Mouse (Mus musculus): ENCODE results near the gene Col5a1.

Col5a1 gene

DNA sequence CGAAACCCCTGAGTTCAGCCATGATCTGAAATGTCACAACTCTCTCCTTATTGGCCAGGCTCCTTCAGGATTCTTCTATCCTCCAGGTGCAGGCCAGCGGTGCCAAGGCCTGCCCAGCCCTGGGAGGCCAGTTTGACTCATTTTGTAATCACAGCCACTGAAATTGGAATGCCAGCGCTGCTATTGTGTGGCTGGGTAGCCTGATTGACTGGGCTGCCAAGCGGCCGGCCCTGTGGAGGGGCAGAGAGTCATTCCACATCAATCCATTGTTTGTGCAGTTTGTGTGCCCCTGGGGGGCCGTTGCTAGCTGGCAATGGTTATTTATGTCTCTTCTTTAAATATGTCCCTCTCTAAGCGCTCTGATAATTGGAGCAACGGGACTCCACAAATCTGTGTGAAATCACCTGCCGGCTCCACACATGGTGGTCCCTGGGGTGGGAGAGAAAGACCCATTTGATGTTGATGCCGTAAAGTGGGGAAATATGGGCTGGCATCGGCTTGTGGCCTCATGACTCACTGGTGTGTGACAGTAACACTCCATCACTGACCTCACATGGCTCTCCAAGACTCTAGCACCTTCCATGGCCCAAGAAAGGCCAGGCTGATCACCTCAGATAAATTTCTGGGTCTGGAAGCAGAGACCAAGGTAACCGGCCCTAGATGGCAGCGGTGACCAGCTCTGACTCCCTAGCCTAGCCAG lies 147.9 kb downstream of the Col5a1 start:
- DNase-seq (ENCODE audit: low read depth): peak; percentile 57

DNA sequence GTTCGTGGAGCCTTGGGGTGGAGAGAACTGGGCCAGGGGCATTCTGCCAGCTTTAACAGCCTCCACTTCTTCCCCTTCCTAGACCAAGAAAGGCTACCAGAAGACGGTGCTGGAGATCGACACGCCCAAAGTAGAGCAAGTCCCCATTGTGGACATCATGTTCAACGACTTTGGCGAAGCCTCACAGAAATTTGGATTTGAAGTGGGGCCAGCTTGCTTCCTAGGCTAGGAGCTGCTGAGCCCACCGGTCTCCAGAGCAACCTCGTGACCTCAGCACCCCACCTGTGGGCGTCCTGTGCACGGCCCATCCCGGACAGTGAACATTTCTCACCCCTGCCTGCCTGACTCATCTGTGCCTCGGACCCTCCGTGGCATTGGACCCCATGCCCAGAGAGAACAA lies 150.6 kb downstream of the Col5a1 start:
- no peak for DNase-seq (ENCODE audit: low read depth)

DNA sequence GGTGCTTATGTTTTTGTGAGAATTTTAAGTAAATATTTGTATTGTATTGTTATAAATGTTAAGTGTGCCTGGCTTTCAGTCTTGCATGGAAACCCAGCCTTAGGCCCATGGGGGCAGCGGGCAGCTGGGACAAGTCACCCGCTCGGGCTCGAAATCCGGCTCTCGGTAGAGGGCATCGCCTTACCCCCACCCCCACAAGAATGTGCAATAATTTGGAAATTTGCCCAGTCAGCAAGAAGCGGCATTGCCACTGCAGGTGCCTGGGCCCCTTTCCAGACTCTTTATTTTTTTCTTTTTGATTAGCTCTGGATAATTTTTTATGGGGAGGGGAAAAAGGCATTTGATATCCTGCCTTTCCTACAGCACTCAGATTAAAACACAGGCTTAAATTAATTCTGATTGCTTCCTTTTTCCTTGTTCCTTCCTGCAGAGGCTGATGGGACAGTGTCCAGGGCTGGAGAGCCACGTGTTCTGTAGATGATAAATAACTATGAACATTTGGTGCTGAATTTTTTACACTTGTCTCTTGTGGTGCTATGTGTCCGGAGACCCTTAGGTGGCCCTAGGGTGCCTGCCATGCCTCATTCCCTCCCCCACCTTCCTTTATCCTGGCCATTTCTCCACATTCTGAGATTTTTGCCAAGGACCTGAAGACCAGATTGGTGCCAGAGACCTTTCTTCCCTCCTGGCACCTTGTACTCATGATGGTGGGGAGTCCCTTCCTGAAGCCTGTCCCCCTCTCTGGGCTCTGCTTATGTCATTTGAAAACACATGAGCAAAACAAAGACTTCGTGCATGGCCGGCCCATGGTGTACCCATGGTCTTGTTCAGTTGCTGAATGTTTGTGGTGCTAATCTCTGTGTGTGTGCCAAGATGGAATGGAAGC lies 151.5 kb downstream of the Col5a1 start:
- no peak for DNase-seq (ENCODE audit: low read depth)

DNA sequence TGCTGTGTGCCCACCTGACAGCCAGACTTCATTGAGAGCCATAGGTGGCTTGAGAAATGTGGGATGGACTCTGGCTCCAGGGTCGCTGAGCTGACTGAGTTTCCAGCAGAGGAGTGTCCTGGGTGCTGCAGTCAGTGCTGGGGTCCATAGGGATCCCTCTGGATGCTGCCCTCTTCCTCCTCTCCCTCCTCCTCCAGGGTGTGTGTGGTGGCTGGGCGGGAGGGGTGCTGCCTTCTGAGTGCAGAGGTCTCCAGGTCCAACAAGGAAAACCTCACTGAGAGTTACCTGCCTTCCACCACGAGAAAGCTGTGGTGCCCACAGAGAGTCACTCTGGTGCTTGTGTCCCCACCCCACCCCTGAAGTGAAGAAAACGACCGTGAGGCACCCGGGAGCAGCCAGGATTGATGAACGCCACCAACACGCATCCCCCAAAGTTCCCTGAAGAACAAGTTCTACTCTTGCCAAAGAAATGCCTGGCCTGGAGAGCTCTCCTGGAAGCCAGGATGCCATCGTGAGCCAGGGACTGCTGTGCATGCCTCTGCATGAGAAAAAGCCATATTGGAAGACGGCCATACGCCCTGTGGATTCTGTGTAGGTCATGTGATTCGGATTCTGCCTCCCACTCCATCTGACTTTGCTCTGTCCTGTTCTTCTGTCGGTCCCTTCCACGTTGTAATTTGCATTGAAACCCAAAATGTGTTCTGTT lies 152.3 kb downstream of the Col5a1 start:
- peak; percentile 32 for DNase-seq (ENCODE audit: low read depth)

DNA sequence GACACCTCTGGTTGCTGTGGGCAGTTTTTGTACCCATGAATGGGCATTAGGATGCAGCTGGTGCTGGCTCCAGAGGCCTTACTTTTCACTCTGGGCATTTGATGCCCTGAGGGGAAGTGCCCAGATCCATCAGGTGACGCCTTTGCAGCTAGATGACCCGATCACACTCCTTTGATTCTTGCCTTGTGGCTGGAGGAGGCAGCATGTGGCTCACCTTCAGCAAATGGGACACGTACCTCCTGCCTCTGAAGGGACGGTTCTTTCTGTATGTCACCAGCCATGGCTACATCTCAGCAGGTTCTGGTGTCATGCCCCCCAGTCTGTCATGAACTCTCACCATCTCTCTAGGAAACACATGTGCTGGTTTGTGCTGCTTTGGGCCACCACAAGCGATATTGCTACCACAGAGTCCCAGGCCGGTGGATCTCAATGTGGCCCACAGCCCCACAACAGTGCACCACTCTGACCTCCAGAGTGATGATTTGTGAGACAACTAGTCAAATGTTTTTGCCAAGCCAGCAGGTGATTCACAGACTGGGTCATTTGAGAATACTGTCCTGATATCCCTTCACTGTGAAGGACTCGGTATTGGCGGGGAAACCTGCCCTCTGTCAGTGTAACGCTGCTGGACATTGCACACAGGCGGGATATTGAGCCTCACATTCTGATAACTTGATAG lies 153.6 kb downstream of the Col5a1 start:
- DNase-seq (ENCODE audit: low read depth): no peak

DNA sequence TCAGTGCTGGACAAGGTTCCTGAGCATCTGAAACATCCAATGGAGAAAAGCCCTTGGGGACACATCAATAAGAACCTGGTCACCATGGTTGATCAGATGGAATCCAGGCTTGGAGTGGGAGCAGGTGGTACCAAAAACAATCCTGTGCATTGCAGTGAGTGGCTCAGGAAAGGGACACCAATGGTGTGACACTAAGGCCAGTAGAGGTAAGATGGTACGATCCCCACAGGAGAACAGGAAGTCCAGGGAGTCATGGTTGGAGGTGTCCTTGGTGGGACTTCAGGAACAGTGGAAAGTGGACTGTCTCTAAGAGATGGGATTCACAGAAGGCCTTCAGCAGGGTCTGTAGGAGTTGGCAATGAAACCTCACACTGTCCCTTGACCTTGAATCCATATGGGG lies 154.2 kb downstream of the Col5a1 start:
- DNase-seq (ENCODE audit: low read depth): no peak

DNA sequence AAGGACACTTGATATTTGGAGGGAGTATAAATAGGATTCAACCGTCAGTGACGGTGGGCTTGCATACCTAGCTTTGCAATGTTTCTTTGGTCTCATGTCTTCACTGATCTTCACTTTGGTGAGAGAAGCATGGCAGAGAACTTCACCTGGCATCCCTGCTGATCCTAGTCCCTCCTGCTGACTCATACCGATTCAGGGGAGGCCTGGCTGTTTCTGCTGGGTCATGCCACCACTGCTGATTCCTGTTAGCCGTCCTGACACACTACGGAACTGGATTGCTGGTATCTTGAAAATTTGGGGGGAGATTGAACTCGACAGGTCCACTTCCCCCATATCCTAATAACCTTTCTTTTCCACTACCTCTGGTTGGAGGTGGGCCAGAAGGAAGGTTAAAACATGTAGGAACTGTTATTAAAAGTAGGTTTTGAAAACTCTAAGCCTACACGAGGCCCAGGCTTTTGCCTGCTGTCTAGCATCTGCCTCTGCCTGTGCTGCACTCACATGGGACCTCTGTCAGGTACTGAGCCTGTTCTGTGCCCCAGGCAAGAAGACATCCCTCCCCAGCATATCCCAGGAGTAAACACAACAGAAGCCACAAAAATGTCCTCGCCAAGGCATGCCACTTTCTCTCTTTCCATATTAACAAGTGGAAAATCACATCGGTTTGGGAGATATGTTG lies 158.8 kb downstream of the Col5a1 start:
- no peak for DNase-seq (ENCODE audit: low read depth)

DNA sequence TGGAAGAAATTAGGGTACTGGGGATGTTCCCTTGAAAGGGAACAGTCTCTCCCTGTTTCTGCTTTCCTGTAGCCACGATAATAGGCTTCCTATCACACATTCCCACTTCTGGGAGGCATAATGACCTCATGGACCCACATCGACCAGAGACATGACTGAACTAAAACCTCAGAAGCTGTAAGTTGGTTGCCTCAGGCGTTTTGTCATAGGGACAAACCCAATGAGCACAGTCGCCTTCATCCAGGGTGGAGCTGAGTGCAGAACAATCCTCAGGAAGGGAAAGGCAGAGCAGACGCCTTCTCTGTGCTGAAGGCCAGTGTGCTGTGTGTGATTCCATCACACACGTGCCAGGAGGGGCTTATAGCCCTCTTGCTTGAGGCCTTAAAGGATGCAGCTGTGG lies 160.1 kb downstream of the Col5a1 start:
- DNase-seq (ENCODE audit: low read depth): no peak

DNA sequence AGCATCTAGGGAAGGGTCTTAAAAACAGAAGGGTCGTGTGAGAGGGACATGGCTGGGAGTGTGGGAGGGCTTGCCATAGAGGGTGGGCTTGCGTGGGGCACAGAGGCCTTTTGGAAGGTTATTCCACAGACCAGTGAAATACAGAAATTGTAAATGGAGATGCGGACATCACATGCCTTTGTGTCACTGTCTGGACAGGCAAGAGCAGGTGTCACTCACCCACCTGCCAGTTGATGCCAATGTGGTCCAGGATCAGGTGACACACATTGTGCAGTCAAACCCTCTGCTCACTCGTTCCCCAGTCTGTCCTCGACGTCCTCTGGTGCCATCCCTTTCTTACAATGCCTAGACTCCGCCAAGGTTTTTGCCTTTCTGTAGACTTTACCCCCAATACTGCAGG lies 160.9 kb downstream of the Col5a1 start:
- DNase-seq (ENCODE audit: low read depth): no peak

DNA sequence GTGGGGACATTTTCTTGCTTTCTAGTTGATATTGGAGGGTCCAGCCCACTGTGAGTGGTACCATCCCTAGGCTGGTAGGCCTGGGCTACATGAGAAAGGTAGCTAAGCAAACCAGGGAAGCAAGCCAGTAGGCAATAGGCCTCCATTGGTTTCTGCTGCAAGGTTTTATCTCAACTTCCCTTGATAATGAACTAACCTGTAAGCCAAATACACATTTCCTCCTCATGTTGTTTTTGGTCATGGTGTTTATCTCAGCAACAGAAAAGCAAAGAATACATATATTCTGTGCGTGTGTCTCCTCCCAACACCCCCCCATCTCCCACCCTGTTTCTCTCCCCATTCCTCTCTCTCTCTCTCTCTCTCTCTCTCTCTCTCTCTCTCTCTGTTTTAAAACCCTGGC lies 173.7 kb downstream of the Col5a1 start:
- no peak for DNase-seq (ENCODE audit: low read depth)

DNA sequence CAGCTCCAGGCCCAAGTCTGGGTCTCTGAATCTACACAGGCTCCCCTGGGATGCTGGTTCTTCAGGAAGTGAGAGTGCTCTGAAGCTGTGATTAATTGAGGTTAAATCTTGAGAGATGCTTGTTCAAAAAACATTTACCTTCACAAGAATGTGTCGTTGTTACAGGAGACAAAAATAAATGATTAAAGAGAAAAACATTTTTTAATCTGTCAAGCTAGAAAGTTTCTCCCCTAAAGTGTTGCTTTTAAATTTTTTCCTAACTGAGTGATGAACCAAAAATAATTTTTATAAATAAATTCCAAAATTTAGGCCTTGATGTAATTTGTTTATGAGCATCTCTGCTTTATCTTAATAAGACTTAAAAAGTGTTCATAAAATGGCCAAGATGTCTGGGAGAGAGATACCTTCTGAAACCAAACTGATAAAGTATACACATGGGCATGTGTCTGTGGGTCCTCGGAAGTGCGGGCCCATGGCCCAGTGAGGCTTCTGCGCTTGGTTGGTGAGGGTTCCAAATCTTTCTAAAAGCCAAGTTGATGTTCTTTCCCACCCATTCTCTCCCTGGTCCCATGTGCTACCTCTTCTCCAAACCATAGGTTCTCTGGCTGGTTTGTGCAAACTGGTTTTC lies 177.6 kb downstream of the Col5a1 start:
- DNase-seq (ENCODE audit: low read depth): no peak

DNA sequence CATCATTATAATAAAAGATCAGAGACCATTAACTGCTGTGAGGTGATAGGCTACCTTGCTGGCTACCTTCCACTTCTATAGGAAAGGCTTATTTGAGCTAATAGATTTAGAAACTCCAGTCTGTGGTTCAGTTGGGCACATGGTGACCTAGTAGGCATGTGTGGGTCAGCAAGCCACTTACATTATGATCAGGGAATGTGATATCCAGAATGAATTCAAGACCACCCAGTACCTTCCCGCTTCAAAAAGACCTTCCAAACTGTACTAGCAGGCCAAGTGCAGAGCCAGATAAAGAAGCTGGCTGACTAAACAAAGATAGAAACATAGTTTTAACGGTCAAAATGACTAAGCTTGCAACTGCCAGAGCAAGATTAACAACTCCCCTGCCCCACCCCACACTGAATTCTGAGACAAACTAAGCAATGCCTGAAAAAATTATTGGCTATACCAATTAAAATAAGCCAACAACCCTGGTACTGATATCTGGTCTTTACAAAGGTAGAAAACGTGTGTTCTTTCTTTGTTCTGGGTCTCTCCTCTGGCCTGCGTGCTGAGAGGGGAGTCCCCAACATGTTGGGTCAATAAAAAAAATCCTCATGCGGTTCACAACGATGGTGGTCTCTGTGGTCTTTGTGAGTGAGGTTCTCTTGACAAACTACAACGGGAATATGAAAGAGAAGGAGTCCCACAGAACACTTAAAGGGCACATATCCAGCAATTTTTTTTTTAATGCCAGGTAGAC lies 178.3 kb downstream of the Col5a1 start:
- no peak for DNase-seq (ENCODE audit: low read depth)

DNA sequence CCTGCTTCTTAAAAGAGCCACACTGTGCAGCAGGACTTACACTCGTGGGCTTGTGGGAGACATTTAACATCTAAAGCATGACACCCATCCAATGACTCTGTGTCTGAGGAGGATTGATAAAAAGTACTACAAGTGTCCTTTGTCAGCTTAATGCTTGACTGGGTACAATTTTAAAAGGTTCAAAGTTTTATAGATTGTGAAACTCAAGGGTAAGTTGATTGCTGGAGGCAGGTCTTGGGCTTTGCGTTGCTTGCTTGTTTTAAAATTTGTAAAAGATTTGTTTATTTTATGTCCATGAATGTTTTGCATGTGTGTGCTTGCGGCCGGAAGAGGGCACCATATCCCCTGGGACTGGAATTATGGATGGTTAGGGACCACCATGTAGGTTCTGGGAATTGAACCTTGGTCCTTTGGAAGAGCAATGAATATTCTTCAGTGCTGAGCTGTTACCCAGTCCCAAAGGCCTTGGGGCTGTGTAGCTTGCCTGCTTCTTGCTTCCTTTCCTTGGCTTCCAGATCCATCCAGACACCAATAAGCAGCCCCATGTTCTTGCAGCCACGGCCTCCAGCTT lies 178.9 kb downstream of the Col5a1 start:
- DNase-seq (ENCODE audit: low read depth): no peak

DNA sequence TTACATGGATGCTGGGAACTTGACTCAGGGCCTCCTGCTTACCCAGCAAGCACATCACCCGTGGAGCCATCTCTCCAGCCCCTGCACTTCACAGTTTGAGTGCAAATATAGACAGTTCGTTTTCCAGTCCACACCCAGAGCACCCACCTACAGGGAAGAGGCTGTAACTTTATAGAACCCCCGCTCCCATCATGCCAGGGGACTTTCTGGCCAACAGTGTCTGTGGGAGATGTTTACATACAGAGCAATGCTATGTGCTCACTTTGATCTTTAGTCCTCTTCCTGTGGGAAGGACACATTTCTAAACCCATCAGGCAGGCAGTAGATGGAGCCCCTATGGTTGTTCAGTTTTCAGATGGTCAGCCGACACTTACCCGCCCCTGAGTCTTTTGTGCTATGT lies 180.5 kb downstream of the Col5a1 start:
- DNase-seq (ENCODE audit: low read depth): no peak

DNA sequence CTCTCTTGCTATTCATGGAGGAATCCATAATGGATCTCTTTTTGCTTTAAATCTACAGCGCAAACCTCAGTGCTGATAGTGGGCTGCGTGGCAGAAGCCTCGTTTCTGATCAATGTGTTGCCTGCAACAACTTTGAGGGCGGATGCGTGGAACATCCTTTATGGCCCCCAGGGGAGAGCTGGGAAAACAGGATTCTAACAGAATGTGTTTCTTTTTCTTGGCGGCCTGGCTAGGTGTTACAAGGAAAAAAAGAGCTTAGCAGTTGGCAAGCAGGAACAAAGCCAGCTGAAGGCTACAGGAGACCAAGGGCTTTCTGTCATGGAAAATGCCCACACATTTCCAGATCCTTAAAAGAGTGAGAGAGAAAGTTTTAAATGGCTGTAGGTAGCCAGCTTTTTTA lies 180.9 kb downstream of the Col5a1 start:
- DNase-seq (ENCODE audit: low read depth): no peak

DNA sequence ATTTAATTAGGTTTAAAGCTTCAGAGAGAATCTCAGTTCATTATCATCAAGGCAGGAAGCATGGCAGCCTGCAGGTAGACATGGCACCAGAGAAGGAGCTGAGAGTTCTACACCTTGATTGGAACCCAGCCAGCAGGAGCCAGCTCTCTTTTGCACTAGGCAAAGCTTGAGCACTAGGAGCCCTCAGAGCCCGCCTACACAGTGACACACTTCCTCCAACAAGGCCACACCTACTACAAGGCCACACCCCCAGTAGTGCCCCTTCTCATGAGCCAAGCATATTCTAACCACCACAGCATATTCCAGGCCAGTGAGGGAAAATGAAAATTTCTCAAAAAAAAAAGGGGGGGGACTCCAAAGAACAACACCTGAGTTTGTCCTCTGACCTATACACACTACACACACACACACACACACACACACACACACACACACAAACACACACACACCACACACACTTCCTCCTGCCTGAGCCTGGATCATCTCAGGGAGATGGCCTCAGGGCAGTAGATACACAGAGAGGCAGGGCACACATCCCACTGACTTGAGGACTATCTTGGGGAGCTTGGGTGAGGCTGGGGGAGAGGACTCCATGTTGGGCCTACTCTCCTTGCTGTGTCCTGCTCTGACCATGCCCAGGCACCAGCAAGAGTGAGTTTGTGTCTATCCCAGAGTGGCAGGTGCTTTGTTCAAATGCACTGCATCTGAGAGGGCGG lies 181.8 kb downstream of the Col5a1 start:
- DNase-seq (ENCODE audit: low read depth): no peak

DNA sequence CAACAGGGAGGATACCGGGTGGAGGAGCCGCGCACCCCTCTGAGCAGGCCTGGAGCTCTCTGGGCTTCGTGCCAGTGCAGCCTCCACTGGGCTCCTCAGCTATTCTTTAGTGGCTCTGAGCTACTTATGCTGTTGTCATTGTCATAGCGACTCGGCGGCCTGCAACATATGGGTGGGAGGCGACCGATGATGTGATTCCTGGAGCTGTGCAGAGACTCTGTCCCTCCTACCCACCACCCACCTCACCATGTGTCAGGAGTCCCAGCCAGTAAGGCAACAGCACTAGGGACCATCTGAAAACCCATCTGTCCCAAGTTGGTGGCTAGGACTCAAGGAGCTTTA lies 182.3 kb downstream of the Col5a1 start:
- no peak for DNase-seq (ENCODE audit: low read depth)

DNA sequence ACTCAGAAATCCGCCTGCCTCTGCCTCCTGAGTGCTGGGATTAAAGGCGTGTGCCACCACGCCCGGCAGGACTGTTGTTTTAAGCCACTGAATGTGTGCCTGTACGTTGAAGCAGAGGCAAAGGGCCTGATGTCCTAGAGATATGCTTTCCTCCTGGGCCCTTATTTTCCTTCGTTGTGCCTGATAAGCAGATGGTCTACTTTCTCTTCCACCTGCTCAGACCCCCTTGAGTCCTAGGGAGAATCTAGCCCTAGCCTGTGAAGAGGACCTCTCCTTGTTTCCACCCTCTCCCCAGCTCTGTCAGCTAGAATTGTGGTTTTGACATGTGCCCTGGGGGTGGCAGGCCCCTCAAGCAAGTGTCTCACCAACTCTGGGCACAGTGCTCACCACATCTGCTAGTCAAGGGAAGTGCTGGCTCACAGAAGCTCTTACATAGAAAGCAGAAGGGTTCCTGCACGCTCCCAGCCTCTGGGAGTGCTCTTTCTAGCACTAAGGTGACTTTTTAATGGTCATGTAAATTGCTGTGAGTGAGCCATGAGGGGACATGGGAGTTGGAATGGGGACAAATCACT lies 189.5 kb downstream of the Col5a1 start:
- no peak for DNase-seq (ENCODE audit: low read depth)

DNA sequence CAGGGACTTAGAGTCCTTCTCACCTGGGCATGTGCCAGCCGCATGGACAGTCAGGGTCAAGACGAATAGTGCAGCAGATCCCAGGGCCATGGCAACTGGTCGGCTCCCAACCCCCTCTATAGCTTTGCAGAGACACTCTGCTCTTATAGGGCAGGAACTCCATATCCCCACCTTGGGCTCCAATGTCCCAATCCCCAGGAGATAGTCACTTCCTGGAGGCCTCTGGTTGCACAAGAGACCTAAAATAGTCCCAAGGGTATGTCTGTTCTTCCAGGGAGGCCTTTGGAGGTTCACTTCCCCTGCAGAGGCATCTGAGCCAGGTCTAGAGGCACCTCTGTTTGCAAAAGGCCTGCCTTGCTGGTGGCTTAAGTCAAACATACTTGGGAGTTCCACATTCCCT lies 198.5 kb downstream of the Col5a1 start, which contains the start of gene Fcnb:
TSS of gene Fcnb (minus strand) at position 118 of the 400 bp plus-strand sequence.
- DNase-seq (ENCODE audit: low read depth): no peak

Measured in fibroblast of lung, adult 2 months (primary cell).